Mouse (Mus musculus): Measurements from ENCODE around the gene Ttc8.

- TF ChIP-seq TAL1 (IDR thresholded peaks at IDR 0.05; ENCODE audit: low read length) (no peak), GATA1 (IDR thresholded peaks at IDR 0.05; ENCODE audit: low read length) (no peak)
These were observed 90.9 kb downstream of the Ttc8 start for GRCm38 (mm10) chr12:99011161-99011861.
